Mouse (Mus musculus) thymus, postnatal 4 days (tissue): Measurements from ENCODE around the gene Olfr920.

ENCODE experiments used
- DNase-seq: peaks from one replicate; pipeline ENCODE4 v3.0.0; 2021

The Olfr920 gene

DNA sequence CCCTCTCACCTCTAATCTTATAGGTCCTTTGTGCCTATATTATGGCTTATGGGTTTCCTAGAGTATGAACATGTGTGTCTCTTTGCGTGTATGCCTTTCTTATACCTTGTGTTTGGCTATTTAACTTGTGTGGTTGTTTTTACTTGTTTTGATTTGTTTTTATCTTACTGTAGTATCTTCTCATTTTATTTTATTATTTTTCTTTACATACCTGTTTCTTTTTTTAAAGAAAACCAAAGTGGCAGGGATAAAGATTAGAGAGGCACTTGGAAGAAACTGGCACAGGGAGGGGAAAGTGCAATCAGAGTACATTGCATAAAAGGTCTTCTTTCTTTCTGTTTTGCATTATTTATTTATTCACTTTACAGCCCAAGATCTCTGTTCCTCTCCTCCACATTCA lies at the start of gene Olfr920:
Gene Olfr920, plus strand, starts transcription at position 301 of the 400 bp plus-strand sequence.
- no peak for DNase-seq

DNA sequence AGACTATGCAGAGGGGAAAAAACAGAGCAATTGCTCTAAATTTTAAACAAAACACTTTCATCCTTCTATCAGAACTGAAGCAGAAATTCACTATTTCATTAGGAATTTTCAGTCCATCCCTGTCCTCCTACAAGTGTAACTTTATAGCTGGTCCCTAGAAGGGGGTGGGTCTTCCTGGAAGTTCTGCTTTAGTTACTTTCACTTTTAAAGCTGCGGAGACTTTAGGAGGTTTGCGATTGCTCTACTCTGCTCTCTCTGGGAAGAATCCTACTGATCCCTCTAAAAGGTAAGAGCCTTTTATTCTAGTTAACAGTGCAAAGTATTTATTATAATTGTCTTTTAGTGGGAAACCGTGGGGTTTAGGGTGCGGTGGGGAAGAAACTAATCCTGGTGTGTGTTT lies 34.0 kb upstream of the Olfr920 start, which contains the start of gene Vwa5a:
Gene Vwa5a, plus strand, starts transcription at position 167 of the 400 bp plus-strand sequence.
- no peak for DNase-seq

DNA sequence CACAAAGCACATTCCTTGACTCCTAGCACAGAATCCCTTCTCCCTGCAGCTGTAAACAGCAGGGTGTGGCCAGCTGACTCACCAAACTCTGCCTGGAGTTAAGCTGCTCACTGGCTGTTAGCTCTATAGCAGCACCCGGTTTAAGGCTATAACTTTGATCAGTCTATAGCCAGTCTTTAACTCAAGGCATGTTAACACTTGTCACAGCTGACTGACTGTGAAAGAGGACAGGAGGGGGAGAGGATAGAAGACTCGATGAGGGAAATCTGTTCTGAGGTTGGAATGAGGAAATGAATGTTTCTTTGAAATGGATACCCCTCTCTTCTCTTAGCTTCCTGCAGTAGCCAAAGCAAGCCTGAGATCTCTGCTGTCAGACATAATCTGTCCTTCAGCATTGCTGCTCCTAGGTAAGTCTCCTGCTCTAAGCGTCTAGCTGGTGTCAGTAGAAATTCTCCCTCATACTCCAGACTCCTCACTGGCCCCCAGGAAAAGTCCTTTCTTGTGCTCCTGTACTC lies 33.1 kb upstream of the Olfr920 start:
- no peak for DNase-seq

DNA sequence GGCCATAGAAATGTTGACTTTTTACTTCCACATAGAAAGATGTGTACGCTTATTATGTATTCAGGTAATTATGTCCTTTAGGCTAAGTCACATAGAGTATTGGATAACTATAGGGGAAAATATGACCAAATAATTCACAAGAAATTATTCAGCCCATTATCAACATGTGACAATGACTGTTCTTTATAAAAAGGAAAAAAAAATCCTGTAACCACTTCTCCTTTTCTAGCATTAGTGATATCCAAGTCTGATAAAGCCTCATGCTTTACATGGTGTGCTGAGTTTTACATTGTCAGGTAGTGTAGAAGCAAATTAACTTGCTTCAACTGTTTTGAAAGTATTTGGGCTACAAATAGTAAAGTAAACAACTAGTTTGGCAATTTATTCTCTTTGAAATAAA lies 28.1 kb upstream of the Olfr920 start:
- no peak for DNase-seq

DNA sequence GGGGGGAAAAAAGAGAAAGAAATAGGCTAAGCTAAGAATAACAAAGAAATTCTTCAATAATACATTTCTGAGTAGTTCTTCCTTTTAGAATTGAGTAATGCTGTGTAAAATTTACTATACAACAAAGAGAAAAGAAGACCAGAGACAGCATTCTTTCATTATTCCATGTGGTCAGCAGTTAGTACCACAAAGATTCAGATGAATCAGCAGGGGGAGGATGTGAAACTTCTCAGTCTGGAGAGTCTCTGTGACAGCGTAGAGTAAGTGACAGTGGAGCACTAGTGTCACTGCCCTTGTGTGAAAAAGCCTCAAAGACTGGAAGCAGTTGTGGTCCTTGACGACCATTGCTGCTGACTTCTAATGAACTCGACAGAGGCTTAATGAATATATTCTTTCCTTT lies 23.9 kb upstream of the Olfr920 start:
- no peak for DNase-seq

DNA sequence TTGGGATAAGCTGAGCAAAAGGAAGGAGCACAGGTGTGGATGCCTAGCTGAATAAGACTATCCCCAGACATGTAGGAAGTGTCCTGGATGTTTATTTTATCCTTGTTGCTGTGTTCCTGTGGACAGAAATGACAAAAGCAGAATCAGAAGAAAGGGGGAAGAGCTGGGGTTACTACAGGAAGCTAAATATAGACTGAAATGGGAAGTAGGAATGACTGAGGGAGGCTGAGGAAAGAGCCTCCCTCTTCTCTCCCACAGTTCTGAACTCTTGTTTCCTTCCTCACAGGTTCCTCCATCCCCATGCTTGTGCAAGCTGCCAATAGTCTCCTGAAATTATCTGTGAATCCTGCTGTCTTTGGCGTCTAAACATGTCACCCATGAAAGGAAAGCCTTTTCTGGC lies 10.7 kb upstream of the Olfr920 start:
- no peak for DNase-seq

DNA sequence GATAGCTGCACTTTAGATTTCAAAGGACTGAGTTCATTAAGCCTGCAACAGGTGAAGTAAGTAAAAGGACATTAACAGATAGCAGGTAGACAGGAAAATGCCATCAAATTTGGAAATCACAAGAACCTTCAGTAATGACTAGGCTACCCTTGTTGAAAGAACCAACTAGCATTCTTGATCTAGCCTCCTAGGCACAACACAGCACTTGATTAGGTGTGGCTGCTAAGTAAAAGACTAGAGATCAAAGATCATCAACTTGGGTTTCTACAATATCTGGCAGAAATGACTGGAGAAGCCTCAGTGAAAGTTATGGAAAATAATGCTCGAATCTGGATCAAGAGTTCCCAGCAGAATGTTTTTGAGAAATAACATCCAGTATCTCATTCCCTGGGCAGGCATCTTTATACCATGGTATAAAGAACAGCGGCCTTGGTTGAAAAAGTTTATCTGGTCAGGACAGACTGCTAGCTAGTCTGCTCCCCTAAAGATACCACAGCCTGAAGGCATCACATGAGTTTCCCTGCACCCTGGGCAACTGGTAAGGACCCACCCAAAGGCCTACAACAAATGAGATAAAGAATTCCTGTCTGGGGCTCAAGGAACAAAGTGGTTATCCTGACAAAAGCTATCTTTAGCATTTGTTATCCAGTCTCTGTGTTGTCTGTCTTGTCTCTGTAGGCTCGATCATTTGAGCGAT lies 7.3 kb upstream of the Olfr920 start:
- DNase-seq, result no peak

DNA sequence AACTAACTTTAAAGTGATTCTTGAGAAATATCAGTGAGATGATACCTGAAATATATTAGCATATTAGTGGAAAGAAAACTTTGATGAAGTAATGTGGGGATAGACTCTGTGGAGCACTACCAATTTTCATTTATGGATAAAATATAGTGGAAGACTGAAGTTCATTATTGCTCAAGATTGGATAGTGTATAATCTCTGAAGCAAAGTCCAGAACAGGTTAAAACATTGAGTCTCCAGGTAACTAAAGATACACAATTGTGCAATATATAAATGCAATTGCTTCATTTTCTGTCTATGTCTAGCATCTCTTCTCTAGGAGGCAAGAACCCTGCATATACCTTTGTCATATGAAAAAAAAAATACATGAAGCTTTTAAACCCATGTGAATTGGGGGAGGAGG lies 20.7 kb downstream of the Olfr920 start, which contains the start of gene Olfr921:
Gene Olfr921, plus strand, starts transcription at position 301 of the 400 bp plus-strand sequence.
- DNase-seq, result no peak

DNA sequence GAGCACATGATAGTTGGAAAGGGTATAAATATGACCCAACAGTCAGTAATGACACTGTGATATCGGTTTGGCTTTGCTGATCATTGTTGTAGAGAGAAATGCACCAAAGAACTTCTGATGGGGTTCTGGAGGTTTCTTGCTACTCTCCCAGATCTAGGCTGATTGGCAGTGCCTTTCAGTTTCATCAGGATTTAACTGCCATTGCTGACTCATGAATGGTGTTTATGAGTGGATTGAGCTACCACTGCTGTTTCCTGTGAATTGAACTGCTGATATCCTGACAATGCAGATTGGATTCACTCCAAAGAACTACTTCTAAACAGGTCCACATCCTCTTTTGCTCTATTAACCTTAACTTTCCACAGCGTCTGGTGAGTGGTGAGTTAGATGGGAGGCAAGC lies 40.6 kb downstream of the Olfr920 start:
- DNase-seq, result no peak

DNA sequence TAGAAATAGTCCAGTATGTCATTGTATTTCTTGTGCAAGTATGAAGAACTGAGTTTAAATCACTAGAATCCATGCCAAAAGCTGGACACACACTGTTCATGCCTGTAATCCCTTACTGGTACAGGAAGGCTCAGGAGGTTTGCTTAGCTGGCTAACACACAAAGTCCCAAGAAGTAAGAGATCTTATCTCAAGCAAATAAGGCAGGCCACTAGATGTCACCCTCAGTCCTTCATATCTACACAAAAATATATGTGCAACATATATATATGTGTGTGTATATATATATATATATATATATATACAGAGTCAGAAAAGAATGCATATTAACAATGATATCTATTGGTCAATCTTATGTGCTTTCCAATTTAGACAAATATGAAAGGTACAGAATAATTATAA lies 53.6 kb downstream of the Olfr920 start:
- DNase-seq, result no peak
